Mouse (Mus musculus) kidney, embryonic 15.5 days (tissue): ENCODE measurements around the gene Rnf10. TPM values are rescaled to one million over a fixed set of nuclear protein-coding genes. Genes with fewer than 3 reads are reported as not detected.

Source experiments
- polyA plus RNA-seq: library from polyadenylated mRNA; unstranded; fragments of >200 nt; fragmentation: Nextera tagmentation; extraction: Ambion mirVana; gene quantifications from 2 replicates; pipeline ENCODE4 v1.2.1, GENCODE M21; 2015

Rnf10 gene
- polyA plus RNA-seq, 1 experiment from 2014 or later: 142 TPM

Other genes with a start within 250 kb of the Rnf10 start
- 33.0 and 34.2 TPM in 2 replicates for gene Gm10401, start 174.6 kb downstream of the Rnf10 start, polyA plus RNA-seq
- 85.1 and 94.7 TPM in 2 replicates for gene Acads, start 153.6 kb downstream of the Rnf10 start, polyA plus RNA-seq
- gene Unc119b, start 137.9 kb downstream of the Rnf10 start, polyA plus RNA-seq: 43.7 and 48.1 TPM in 2 replicates
- gene Mlec, start 114.7 kb downstream of the Rnf10 start, polyA plus RNA-seq: 84.7 and 97.3 TPM in 2 replicates
- 1.7 TPM in 2 replicates for gene Cabp1, start 78.5 kb downstream of the Rnf10 start, polyA plus RNA-seq
- gene Pop5, start 37.1 kb downstream of the Rnf10 start, polyA plus RNA-seq: 114 and 123 TPM in 2 replicates
- 51.0 and 51.2 TPM in 2 replicates for gene Coq5, start 6.8 kb upstream of the Rnf10 start, polyA plus RNA-seq
- gene Dynll1, start 28.1 kb upstream of the Rnf10 start, polyA plus RNA-seq: 1,617 and 1,807 TPM in 2 replicates
- 301 and 315 TPM in 2 replicates for gene Srsf9, start 54.3 kb upstream of the Rnf10 start, polyA plus RNA-seq
- gene Gatc, start 68.3 kb upstream of the Rnf10 start, polyA plus RNA-seq: 27.9 and 29.2 TPM in 2 replicates
- gene Triap1, start 68.3 kb upstream of the Rnf10 start, polyA plus RNA-seq: 56.2 and 58.2 TPM in 2 replicates
- 981 and 995 TPM in 2 replicates for gene Cox6a1, start 76.1 kb upstream of the Rnf10 start, polyA plus RNA-seq
- 21.1 and 22.0 TPM in 2 replicates for gene Msi1, start 156.7 kb upstream of the Rnf10 start, polyA plus RNA-seq
- gene Pla2g1b, start 193.4 kb upstream of the Rnf10 start, polyA plus RNA-seq: 0.61 and 1.2 TPM in 2 replicates
- gene Sirt4, start 211.8 kb upstream of the Rnf10 start, polyA plus RNA-seq: 24.6 and 25.0 TPM in 2 replicates
- gene Pxn, start 233.8 kb upstream of the Rnf10 start, polyA plus RNA-seq: 51.7 and 56.1 TPM in 2 replicates